10 mouse cellular contexts compared by ENCODE assay signal in genomic region chr7:36090291-36091123, GRCm38 (mm10).
DNase-seq lines count a peak whose midpoint lies in the region; ATAC-seq and TF ChIP-seq lines count a peak whose summit lies in the region.
"Had no signal": no experiment of that assay in that cellular context is flagged by ENCODE, and none has a peak within 500 bp of the region (broad histone marks: within the 10 kb centered on the region; RNA-seq: fewer than 3 reads in every experiment).

No protein-coding gene starts in this region.

- no peaks in the 10 kb centered on the region for H3K36me3 ChIP-seq in forebrain, embryonic 10.5 days (replicated peaks)
- no peaks in the 10 kb centered on the region for H3K36me3 ChIP-seq in forebrain, embryonic 14.5 days (ENCODE audit: control insufficient read depth, insufficient read depth, low read length)
- no peaks in the 10 kb centered on the region for H3K36me3 ChIP-seq in kidney, adult 2 months (ENCODE audit: control insufficient read depth, insufficient read depth, low read length)
- H3K36me3 ChIP-seq in limb, embryonic 10.5 days, result no peaks in the 10 kb centered on the region

- no peak for TF ChIP-seq CTCF in kidney, adult 2 months (conservative IDR thresholded peaks at IDR 0.05; ENCODE audit: insufficient read depth, insufficient read length, low read depth, low read length)

- H3K4me2 ChIP-seq in forebrain, embryonic 14.5 days (ENCODE audit: low read length), result no peak overlapping the region

- no peak for ATAC-seq in forebrain, embryonic 14.5 days

- no peaks in the 10 kb centered on the region for H3K27me3 ChIP-seq in forebrain, embryonic 10.5 days (ENCODE audit: poor library complexity, severe bottlenecking)
- H3K27me3 ChIP-seq in forebrain, embryonic 14.5 days (replicated peaks; ENCODE audit: control insufficient read depth, insufficient read depth, low read length), result no peaks in the 10 kb centered on the region
- H3K27me3 ChIP-seq in kidney, adult 2 months (replicated peaks; ENCODE audit: control insufficient read depth, insufficient read depth, low read length), result no peaks in the 10 kb centered on the region
- no peaks in the 10 kb centered on the region for H3K27me3 ChIP-seq in limb, embryonic 10.5 days (ENCODE audit: low read depth, poor library complexity, severe bottlenecking)

- no peak for DNase-seq in forebrain, embryonic 10.5 days (ENCODE audit: extremely low spot score, low spot score)
- no peak for DNase-seq in forebrain, embryonic 14.5 days (ENCODE audit: low spot score)
- peak; percentile 16 for DNase-seq in kidney, adult 2 months
- DNase-seq in kidney, postnatal 14 days, result no peak
- DNase-seq in embryo, embryonic 10 days (ENCODE audit: low spot score), result peak; percentile 54
- no peak for DNase-seq in limb, embryonic 10.5 days (ENCODE audit: low spot score)
- no peak for DNase-seq in gastrocnemius, postnatal 10 days
- no peak for DNase-seq in left cerebral cortex, adult 18-20 months (ENCODE audit: low spot score in 2 of 2)
- DNase-seq: cerebellum, adult 8-10 months; gastrocnemius, postnatal 36 days had no signal

- 68% methylated on average over 22 of the region's 22 CpGs for WGBS in forebrain, embryonic 10.5 days
- WGBS in forebrain, embryonic 14.5 days, result 59% methylated on average over 22 of the region's 22 CpGs
- WGBS in kidney, adult 2 months, result 49% methylated on average over 22 of the region's 22 CpGs
- WGBS in limb, embryonic 10.5 days, result 42% methylated on average over 22 of the region's 22 CpGs

- H3K4me1 ChIP-seq in forebrain, embryonic 10.5 days, result peaks cover 12% of the 10 kb centered on the region
- H3K4me1 ChIP-seq in forebrain, embryonic 14.5 days (ENCODE audit: control insufficient read depth, insufficient read depth, low read length), result no peaks in the 10 kb centered on the region
- no peaks in the 10 kb centered on the region for H3K4me1 ChIP-seq in kidney, adult 2 months (ENCODE audit: control insufficient read depth, insufficient read depth, low read length)
- peaks cover 23% of the 10 kb centered on the region for H3K4me1 ChIP-seq in limb, embryonic 10.5 days

- peak overlapping the region; percentile 64 for H3K27ac ChIP-seq in forebrain, embryonic 10.5 days
- no peak overlapping the region for H3K27ac ChIP-seq in forebrain, embryonic 14.5 days (ENCODE audit: low read depth, low read length)
- H3K27ac ChIP-seq in kidney, adult 2 months (ENCODE audit: insufficient read depth, low read depth, low read length), result no peak overlapping the region
- H3K27ac ChIP-seq in limb, embryonic 10.5 days, result peak overlapping the region; percentile 64

- no peak for TF ChIP-seq POLR2A in kidney, adult 2 months (IDR thresholded peaks at IDR 0.05; ENCODE audit: low read depth, low read length)

- no peak overlapping the region for H3K4me3 ChIP-seq in forebrain, embryonic 10.5 days
- H3K4me3 ChIP-seq in forebrain, embryonic 14.5 days (ENCODE audit: low read depth, low read length), result no peak overlapping the region
- no peak overlapping the region for H3K4me3 ChIP-seq in kidney, adult 2 months (ENCODE audit: insufficient read depth, low read depth, low read length)
- H3K4me3 ChIP-seq in limb, embryonic 10.5 days, result no peak overlapping the region

- no peaks in the 10 kb centered on the region for H3K9me3 ChIP-seq in forebrain, embryonic 10.5 days
- H3K9me3 ChIP-seq in forebrain, embryonic 14.5 days (replicated peaks; ENCODE audit: control insufficient read depth, low read length), result no peaks in the 10 kb centered on the region
- no peaks in the 10 kb centered on the region for H3K9me3 ChIP-seq in limb, embryonic 10.5 days (replicated peaks)

- H3K9ac ChIP-seq in forebrain, embryonic 14.5 days (ENCODE audit: low read length), result no peak overlapping the region

Comparison
In these comparisons a context has a peak if more than half of its experiments do, and no peak if none do; other contexts are left out.
1. DNase-seq: peak in kidney, adult 2 months (single experiment) and embryo, embryonic 10 days (single experiment); none in forebrain, embryonic 10.5 days (single experiment), forebrain, embryonic 14.5 days (single experiment), kidney, postnatal 14 days (single experiment), limb, embryonic 10.5 days (single experiment), gastrocnemius, postnatal 10 days (single experiment) and left cerebral cortex, adult 18-20 months (0 of 2).
2. H3K27ac ChIP-seq: peak in forebrain, embryonic 10.5 days (single experiment) and limb, embryonic 10.5 days (single experiment); none in forebrain, embryonic 14.5 days (single experiment) and kidney, adult 2 months (single experiment).